Mouse (Mus musculus) layer of hippocampus, postnatal 25 days (tissue): ENCODE results near the gene Foxc2. TPM values are rescaled to one million over a fixed set of nuclear protein-coding genes. Genes with fewer than 3 reads are reported as not detected.
"Not testable (repeated sequence)": the region's sequence is repeated elsewhere in the genome, so short reads cannot be mapped to it uniquely, and the experiment has no call there.

Source experiments
- DNase-seq, 2 experiments: peaks; one replicate each; pipeline ENCODE4 v3.0.0; 2022; ENCODE audit warnings: mixed read lengths in 2 of 2, low spot score in 1 of 2; ENCODE audit errors: extremely low spot score in 1 of 2
- microRNA-seq, 2 experiments: library from miRNA; unstranded; fragments of <30 nt; microRNA quantifications; one replicate each; pipeline ENCODE4 v1.2.0; 2021
- total RNA-seq, 2 experiments: library from RNA; stranded (reverse); gene quantifications; 2 replicates each; pipeline ENCODE4 v1.2.3; 2021

Gene Foxc2
- total RNA-seq, 2 experiments from 2014 or later, result 0.66 to 0.82 TPM

- no peak for DNase-seq
These were observed 18.5 kb downstream of the Foxc2 start for GRCm38 (mm10) chr8:121134512-121134911.

- no peak for DNase-seq
These were observed 20.9 kb downstream of the Foxc2 start for GRCm38 (mm10) chr8:121136856-121137255.

- not testable (repeated sequence) for DNase-seq
These were observed 29.6 kb downstream of the Foxc2 start for GRCm38 (mm10) chr8:121145457-121146134.

- DNase-seq, result no peak
These were observed 32.7 kb downstream of the Foxc2 start for GRCm38 (mm10) chr8:121148573-121149083.

- DNase-seq, result no peak
These were observed 36.4 kb downstream of the Foxc2 start for GRCm38 (mm10) chr8:121152394-121152793.

GRCm38 (mm10) chr8:121156990-121157491 lies 41.1 kb downstream of the Foxc2 start:
- no peak for DNase-seq

GRCm38 (mm10) chr8:121158812-121159211 lies 42.8 kb downstream of the Foxc2 start:
- no peak for DNase-seq

GRCm38 (mm10) chr8:121161437-121161836 lies 45.5 kb downstream of the Foxc2 start:
- DNase-seq, result no peak

- DNase-seq, result no peak
These were observed 46.4 kb downstream of the Foxc2 start for GRCm38 (mm10) chr8:121162413-121162812.

GRCm38 (mm10) chr8:121162906-121163695 lies 47.1 kb downstream of the Foxc2 start:
- DNase-seq, result no peak

GRCm38 (mm10) chr8:121164017-121164469 lies 48.1 kb downstream of the Foxc2 start:
- DNase-seq, result no peak

- no peak for DNase-seq
These were observed 52.1 kb downstream of the Foxc2 start for GRCm38 (mm10) chr8:121168033-121168432.

Small RNAs within 50 kb of the gene (microRNA-seq; reads per million reads assigned to microRNA genes)
- 0 reads per million in 2 experiments for gene Gm27530

Other genes starting within 250 kb of the Foxc2 start
- gene Foxf1, start 31.8 kb upstream of the Foxc2 start, total RNA-seq, result 1 to 10 TPM in 1 of 2 experiments, under 1 TPM in 1; 0.87 to 1.0 TPM
- 10 to 100 TPM; 35.4 to 40.4 TPM for gene Mthfsd, start 7.8 kb upstream of the Foxc2 start, total RNA-seq
- not detected for gene Foxl1, start 11.8 kb downstream of the Foxc2 start, total RNA-seq